Mouse (Mus musculus) central nervous system, embryonic 14 days (tissue): Measurements from ENCODE around the gene Tecpr2. TPM values are rescaled to one million over a fixed set of nuclear protein-coding genes. Genes with fewer than 3 reads are reported as not detected.

Source experiments
- polyA plus RNA-seq: library from polyadenylated mRNA; depleted of rRNA; stranded (reverse); fragments of >200 nt; gene quantifications from 2 replicates; pipeline ENCODE4 v1.2.3, GENCODE M21; 2012; rRNA removed

The Tecpr2 gene
- polyA plus RNA-seq, result 14.8 TPM in 2 replicates

GRCm38 (mm10) chr12:110889036-110890020 lies at the start of gene Tecpr2, which contains the start of gene Cinp:
Gene Tecpr2, plus strand, starts transcription at chr12:110889264.
Gene Cinp, minus strand, starts transcription at chr12:110889145.

GRCm38 (mm10) chr12:110840348-110841198 lies 48.5 kb upstream of the Tecpr2 start, which contains the start of gene Mok:
Gene Mok, minus strand, starts transcription at chr12:110840939.

GRCm38 (mm10) chr12:110850010-110850928 lies 38.8 kb upstream of the Tecpr2 start, which contains the start of gene Zfp839:
Gene Zfp839, plus strand, starts transcription at chr12:110850253.

GRCm38 (mm10) chr12:110978607-110979406 lies 89.7 kb downstream of the Tecpr2 start, which contains the start of gene Ankrd9:
Gene Ankrd9, minus strand, starts transcription at chr12:110979040.

Other genes with a start within 250 kb of the Tecpr2 start
- gene 1700001K19Rik, start 206.6 kb upstream of the Tecpr2 start, polyA plus RNA-seq, result not detected in 2 replicates
- gene Hsp90aa1, start 186.5 kb upstream of the Tecpr2 start, polyA plus RNA-seq, result 390 and 422 TPM in 2 replicates
- 28.5 and 29.9 TPM in 2 replicates for gene Wdr20, start 151.3 kb upstream of the Tecpr2 start, polyA plus RNA-seq
- 12.3 and 14.3 TPM in 2 replicates for gene Mok, start 48.3 kb upstream of the Tecpr2 start, polyA plus RNA-seq
- 3.9 and 5.1 TPM in 2 replicates for gene Zfp839, start 39.0 kb upstream of the Tecpr2 start, polyA plus RNA-seq
- gene Cinp, start 119 bp upstream of the Tecpr2 start, polyA plus RNA-seq, result 70.3 and 70.5 TPM in 2 replicates
- gene Ankrd9, start 89.8 kb downstream of the Tecpr2 start, polyA plus RNA-seq, result 9.8 and 10.8 TPM in 2 replicates
- 17.3 and 19.0 TPM in 2 replicates for gene Rcor1, start 150.1 kb downstream of the Tecpr2 start, polyA plus RNA-seq